In genomic region chr1:139378861-139379620, GRCm38 (mm10) we compare ENCODE assay signal across 8 mouse cellular contexts. TPM values are rescaled to one million over a fixed set of nuclear protein-coding genes. Genes with fewer than 3 reads are reported as not detected.
DNase-seq lines count a peak whose midpoint lies in the region; ATAC-seq and TF ChIP-seq lines count a peak whose summit lies in the region.

No protein-coding gene starts in this region.

- peak; percentile 1 for DNase-seq in lung, embryonic 14.5 days
- no peak for DNase-seq in lung, postnatal 14 days
- DNase-seq in kidney, postnatal 36 days = peak; percentile 23 to 27
- DNase-seq in layer of hippocampus, adult 11-12 months (ENCODE audit: low spot score) = no peak
- DNase-seq in left cerebral cortex, postnatal 25 days (ENCODE audit: low spot score in 2 of 2) = no peak
- no peak for DNase-seq in yolk sac, embryonic 10.5 days (ENCODE audit: low spot score)

- no peaks in the 10 kb centered on the region for H3K9me3 ChIP-seq in lung, embryonic 14.5 days (ENCODE audit: low read depth, low read length)
- H3K9me3 ChIP-seq in stomach, embryonic 16.5 days (replicated peaks; ENCODE audit: control insufficient read depth, low read length) = no peaks in the 10 kb centered on the region

- no peak overlapping the region for H3K9ac ChIP-seq in lung, embryonic 14.5 days
- no peak overlapping the region for H3K9ac ChIP-seq in stomach, embryonic 16.5 days (ENCODE audit: low read length)

- no peaks in the 10 kb centered on the region for H3K4me1 ChIP-seq in lung, embryonic 14.5 days (ENCODE audit: insufficient read depth)
- H3K4me1 ChIP-seq in embryonic fibroblast, embryonic 13.5 days (ENCODE audit: control insufficient read depth, insufficient read depth, low read length) = no peaks in the 10 kb centered on the region
- H3K4me1 ChIP-seq in stomach, embryonic 16.5 days (ENCODE audit: control insufficient read depth, insufficient read depth, low read length) = no peaks in the 10 kb centered on the region

- H3K4me2 ChIP-seq in lung, embryonic 14.5 days = no peak overlapping the region
- H3K4me2 ChIP-seq in stomach, embryonic 16.5 days (ENCODE audit: low read depth, low read length) = no peak overlapping the region

- TF ChIP-seq POLR2A in embryonic fibroblast, embryonic 13.5 days (IDR thresholded peaks at IDR 0.05; ENCODE audit: low read depth, low read length) = no peak

- peak; percentile 75 for ATAC-seq in lung, embryonic 14.5 days (ENCODE audit: insufficient read depth)
- peak; percentile 50; the same call in 1 of the 2 replicates for ATAC-seq in stomach, embryonic 16.5 days (ENCODE audit: insufficient read depth, low FRiP score)

- no peak overlapping the region for H3K27ac ChIP-seq in lung, embryonic 14.5 days (ENCODE audit: low read depth)
- no peak overlapping the region for H3K27ac ChIP-seq in embryonic fibroblast, embryonic 13.5 days (ENCODE audit: insufficient read depth, low read length)
- H3K27ac ChIP-seq in stomach, embryonic 16.5 days (ENCODE audit: low read length) = no peak overlapping the region

- no peak; the same call in 1 of the 2 replicates for TF ChIP-seq CTCF in lung, embryonic 14.5 days (IDR thresholded peaks at IDR 0.05; ENCODE audit: low read depth)
- TF ChIP-seq CTCF in embryonic fibroblast, embryonic 13.5 days (IDR thresholded peaks at IDR 0.05; ENCODE audit: borderline replicate concordance, insufficient read depth, low read length) = peak; percentile 17; the same call in 1 of the 2 replicates

- H3K36me3 ChIP-seq in lung, embryonic 14.5 days (ENCODE audit: insufficient read depth) = no peaks in the 10 kb centered on the region
- no peaks in the 10 kb centered on the region for H3K36me3 ChIP-seq in stomach, embryonic 16.5 days (ENCODE audit: control insufficient read depth, insufficient read depth, low read length)

- no peaks in the 10 kb centered on the region for H3K27me3 ChIP-seq in lung, embryonic 14.5 days (ENCODE audit: insufficient read depth, low read length)
- H3K27me3 ChIP-seq in stomach, embryonic 16.5 days (ENCODE audit: control insufficient read depth, insufficient read depth, low read length) = no peaks in the 10 kb centered on the region

- intact Hi-C loops in left cerebral cortex, postnatal 25 days (cut with DNase I) = no loop called here

- no peak overlapping the region for H3K4me3 ChIP-seq in lung, embryonic 14.5 days (ENCODE audit: low read depth, low read length)
- no peak overlapping the region for H3K4me3 ChIP-seq in embryonic fibroblast, embryonic 13.5 days (ENCODE audit: insufficient read depth, low read length)
- H3K4me3 ChIP-seq in stomach, embryonic 16.5 days (replicated peaks; ENCODE audit: low read length) = no peak overlapping the region

- 12% methylated on average over 11 of the region's 11 CpGs for WGBS in lung, embryonic 14.5 days
- WGBS in stomach, embryonic 16.5 days = 28% methylated on average over 11 of the region's 11 CpGs

RNA-seq across cellular contexts. Expression of gene Crb1, which starts 2.1 kb away (rescaled TPM):
- not detected in 2 replicates for polyA plus RNA-seq in lung, embryonic 14.5 days (2014; fragmentation: Nextera tagmentation; extraction: Ambion mirVana)
- polyA plus RNA-seq in embryonic fibroblast, embryonic 13.5 days (2011; ENCODE audit: insufficient read length, low read depth, missing spikeins) = not detected in 2 replicates
- polyA plus RNA-seq in stomach, embryonic 16.5 days (2015; fragmentation: Nextera tagmentation; extraction: Ambion mirVana) = 0.09 TPM in 1 of 2 replicates, not detected in the other
- total RNA-seq in left cerebral cortex, postnatal 25 days (2021) = 1 to 10 TPM in 1 of 2 experiments, under 1 TPM in 1; 0.87 to 1.2 TPM

RNA-seq across cellular contexts. Expression of gene Zbtb41, which starts 43.0 kb away (rescaled TPM):
- polyA plus RNA-seq in lung, embryonic 14.5 days (2014; fragmentation: Nextera tagmentation; extraction: Ambion mirVana) = 14.4 and 15.7 TPM in 2 replicates
- 38.9 and 41.1 TPM in 2 replicates for polyA plus RNA-seq in embryonic fibroblast, embryonic 13.5 days (2011; ENCODE audit: insufficient read length, low read depth, missing spikeins)
- polyA plus RNA-seq in stomach, embryonic 16.5 days (2015; fragmentation: Nextera tagmentation; extraction: Ambion mirVana) = 9.4 and 10.4 TPM in 2 replicates
- 10 to 100 TPM; 27.5 to 28.3 TPM for total RNA-seq in left cerebral cortex, postnatal 25 days (2021)

Comparison
In these comparisons a context has a peak if more than half of its experiments do, and no peak if none do; other contexts are left out.
1. DNase-seq: peak in lung, embryonic 14.5 days (single experiment) and kidney, postnatal 36 days (2 of 2); none in lung, postnatal 14 days (single experiment), layer of hippocampus, adult 11-12 months (single experiment), left cerebral cortex, postnatal 25 days (0 of 2) and yolk sac, embryonic 10.5 days (single experiment).